Mouse (Mus musculus) testis, adult 2 months (tissue): ENCODE data around the gene Plch2.

ENCODE experiments used
- CTCF ChIP-seq: fragments of 200-500 bp; IDR thresholded peaks from 2 replicates; pipeline ENCODE4 v1.5.1; 2012; ENCODE audit warnings: low read depth, mild to moderate bottlenecking, inconsistent platforms, low read length, moderate library complexity; ENCODE audit not compliant: control insufficient read depth, insufficient read depth, insufficient replicate concordance
- POLR2A ChIP-seq: fragments of 200-500 bp; IDR thresholded peaks from 2 replicates; pipeline ENCODE4 v1.6.1; 2012; ENCODE audit warnings: low read depth, mild to moderate bottlenecking, inconsistent platforms, low read length, moderate library complexity; ENCODE audit not compliant: control insufficient read depth

- TF ChIP-seq POLR2A, result no peak
- TF ChIP-seq CTCF, result no peak
Measured at GRCm38 (mm10) chr4:155064474-155064873, 7.9 kb upstream of the Plch2 start.
